Mouse (Mus musculus) frontal cortex, postnatal 10 days (tissue): ENCODE measurements around the gene Rin2.
A peak's percentile ranks its signal among the peaks of the same experiment; 100 is the strongest.
"Not testable (repeated sequence)": the region's sequence is repeated elsewhere in the genome, so short reads cannot be mapped to it uniquely, and the experiment has no call there.

Experiments
- DNase-seq, 2 experiments: peaks; one replicate each; pipeline ENCODE4 v3.0.0; 2022; ENCODE audit warnings: low spot score in 2 of 2, mixed read lengths in 1 of 2

The Rin2 gene

DNA sequence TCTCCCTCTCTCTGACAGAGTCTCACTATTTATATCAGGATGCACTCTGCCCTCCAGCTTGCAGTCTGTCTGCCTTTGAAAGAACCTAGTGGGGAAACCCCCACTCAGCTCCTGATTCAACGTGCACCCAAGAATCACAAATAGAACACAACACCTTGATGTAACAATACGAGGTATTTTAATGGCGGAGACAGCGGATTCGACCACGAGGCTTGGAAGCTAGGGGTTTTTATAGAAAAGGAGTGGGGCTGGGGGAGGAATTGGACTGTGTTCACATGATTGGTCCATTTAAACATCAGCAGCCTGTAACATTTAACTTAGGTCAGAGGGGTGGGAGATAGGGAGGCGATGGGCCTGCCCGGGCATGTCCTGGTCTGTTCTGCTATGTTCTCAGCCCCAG is 225.3 kb downstream of the Rin2 start:
- DNase-seq: not testable (repeated sequence)

DNA sequence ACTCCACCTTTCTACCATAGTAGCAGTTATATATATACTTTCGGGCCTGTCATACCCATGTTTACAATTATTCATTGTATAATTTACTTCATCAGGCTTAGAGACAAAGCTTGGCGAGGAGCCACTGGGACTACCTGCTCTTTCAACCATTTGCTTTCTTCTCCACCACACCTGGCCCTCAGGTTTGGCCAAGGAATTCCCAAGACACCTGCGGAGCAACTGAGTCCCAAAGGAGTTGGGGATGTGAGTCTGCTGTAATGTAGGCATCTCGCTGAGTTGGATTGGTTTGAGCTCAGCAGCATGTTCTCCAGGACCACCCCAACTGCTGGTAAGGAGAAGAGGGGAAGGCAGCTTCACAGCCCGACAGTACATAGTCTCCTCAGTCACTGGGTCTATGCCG is 226.8 kb downstream of the Rin2 start, which contains the start of gene Naa20:
Gene Naa20, plus strand, starts transcription at position 239 of the 400 bp plus-strand sequence.
- DNase-seq: no peak

DNA sequence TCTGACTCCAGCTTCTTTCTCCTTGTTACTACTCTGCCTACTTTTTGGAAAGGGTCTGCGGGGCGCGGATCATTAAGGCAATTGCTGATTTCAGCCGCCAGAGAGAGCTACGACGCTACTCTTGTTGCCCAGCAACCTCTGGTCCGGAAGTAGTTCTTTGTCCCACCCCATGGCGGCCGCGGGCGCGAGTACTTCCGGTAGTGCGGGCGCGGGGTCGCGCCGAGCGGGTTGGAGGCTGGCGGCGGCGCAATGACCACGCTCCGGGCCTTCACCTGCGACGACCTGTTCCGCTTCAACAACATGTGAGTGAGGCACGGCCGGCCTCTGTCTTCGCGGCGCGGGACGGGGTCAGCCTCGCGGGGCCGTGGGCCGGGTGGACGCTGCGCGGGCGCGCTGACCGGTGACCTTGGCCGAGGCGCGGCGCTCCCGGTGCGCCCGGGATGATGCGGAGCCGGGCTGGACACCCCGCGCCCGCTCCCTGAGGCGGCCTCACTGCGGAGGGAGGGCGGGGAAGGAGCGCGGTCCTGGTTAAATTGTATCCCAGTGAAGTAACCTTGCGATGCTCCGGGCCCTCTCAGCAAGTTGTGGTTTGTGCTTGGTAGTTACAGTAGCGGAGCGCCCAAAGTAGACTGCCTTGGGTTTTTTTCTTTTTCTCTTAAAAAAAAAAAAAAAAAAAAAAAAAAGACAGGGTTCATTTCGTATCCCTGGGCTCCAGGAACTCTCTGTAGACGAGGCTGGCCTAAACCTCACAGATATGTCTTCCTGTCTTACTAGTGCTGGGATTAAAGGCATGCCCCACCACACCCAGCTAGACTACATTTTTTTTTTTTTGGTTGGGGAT is 228.3 kb downstream of the Rin2 start:
- peak; percentile 85 to 90 for DNase-seq

DNA sequence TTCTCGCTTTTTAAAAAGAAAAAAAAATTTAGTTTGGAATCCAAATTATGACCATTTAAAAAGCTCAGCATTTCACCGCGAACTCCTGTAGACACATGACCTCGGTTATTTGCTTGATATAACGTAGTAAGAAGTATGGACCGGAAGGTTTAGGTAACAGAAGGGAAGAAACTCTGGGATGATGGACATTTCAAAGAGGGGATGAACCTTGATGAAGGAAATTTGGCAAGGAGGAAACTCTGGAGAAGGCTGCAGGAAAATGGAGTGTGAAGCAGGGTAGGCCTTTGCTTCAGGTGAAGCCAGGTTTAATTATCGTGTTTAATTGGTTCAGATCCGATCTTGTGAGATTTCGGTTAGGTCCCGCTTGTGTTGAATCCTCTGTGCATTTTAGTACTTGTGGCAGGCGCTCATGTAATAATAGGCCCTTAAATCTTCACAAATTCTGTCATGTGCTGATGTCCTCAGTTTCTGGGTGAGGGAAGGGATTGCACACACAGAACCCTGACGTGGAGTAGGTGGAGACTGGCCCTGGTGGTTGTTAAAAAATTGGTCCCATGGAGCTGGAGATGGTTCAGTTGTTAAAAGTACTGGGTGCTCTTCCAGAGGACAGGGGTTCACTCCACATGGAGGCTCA is 229.1 kb downstream of the Rin2 start:
- DNase-seq: no peak

DNA sequence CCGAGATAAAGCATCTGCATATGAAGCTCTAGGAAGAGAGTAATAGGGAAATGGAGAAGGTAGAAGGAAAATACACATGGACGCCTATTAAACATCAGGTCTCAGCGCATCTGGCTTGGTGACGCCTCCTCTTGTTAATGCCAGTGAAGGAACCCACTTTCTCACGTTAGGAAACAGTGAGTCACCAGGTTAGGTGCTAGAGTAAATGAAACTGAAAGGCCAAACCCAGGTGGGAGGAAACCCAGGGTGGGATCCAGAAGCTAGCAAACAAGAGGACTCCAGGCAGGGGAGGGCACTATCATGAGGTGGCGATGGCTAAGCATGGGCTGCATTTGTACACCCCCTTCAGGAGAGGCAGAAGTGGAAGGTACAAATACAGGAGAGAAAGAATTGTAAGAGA is 230.1 kb downstream of the Rin2 start:
- no peak for DNase-seq

DNA sequence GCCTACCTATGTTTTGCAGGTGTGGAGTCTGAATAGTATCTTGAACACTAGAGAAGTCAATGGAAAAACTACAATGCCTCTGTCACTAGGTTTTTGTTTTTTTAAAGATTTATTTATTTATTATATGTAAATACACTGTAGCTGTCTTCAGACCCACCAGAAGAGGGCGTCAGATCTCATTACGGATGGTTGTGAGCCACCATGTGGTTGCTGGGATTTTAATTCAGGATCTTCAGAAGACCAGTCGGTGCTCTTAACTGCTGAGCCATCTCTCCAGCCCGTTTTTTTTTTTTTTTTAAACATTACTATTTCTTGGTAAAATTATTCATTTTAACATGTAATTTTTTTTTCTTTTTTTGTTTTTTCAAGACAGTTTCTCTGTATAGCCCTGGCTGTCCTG is 230.9 kb downstream of the Rin2 start:
- DNase-seq: not testable (repeated sequence)

DNA sequence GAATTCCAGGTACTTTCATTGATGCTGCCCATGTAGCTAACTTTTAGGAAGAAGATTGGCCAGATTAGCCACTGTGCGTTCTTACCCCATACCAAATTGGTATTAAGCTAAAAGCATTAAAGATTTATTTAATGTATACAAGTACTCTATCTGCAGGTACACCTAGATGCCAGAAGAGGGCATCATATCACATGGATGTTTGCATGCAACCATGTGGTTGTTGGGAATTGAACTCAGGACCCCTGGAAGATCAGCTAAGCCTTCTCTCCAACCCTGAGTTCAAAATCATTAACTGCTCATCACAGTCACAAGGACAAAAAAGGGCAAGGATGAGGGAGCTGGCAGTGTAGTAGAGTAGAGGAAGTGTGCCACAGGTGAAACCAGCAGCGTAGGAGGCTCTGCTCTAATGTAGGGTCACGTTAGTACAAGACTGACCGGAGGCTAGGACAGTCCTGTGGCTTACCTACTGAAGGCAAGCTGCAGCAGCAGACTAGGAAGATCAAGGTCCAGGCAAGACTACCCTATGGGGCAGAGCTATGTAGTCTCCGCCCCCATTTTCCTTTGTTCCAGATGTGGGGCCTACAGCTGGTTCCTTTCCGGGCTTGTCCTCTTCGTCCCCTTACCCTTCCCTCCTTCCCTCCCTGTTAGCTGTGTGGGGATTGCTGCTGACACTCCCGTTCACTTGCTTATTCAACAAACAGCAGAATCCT is 246.1 kb downstream of the Rin2 start:
- no peak for DNase-seq

DNA sequence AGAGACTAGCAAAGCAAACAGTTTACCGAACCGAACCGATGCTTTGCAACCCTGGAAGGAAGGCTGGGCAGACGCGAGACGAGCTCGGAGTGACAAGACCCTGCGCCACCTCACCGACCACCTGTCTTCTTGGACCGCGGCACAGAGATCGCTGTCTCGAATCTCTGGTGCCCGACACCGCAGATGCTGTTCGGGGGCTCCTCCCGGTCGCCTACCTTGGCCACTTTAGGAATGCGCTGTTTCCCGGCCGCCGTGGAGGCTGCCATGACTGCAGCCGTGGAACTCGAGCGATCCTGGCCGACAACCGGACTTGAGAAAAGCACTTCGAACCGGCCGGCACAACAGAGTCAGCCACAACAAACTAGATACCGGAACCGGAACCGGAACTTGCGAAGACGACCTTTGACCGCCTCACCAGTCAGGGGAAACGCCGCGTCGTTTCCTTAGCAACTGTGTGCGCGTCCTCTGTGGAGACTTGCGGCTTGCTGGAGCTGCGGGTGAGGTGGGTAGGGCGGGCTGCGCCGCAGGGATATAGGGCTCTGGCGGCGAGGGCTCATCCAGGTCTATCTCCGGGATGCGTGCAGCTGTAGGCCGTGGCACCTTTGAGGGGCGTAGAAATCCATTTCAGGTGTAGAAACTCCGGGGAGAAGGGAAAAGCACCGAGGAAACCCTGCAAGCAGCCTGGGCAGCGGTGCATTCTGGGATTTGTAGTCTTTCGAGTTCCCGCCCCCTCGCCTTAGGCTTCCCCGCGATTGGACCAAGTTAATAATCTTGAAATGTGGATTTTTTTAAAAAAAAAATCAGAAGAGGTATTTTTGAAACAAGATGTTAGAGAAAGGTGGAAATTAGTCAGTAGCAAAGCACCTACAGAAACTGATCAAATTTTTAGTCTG is 259.6 kb downstream of the Rin2 start, which contains the start of the genes Cfap61 and Crnkl1:
Gene Cfap61, plus strand, starts transcription at position 446 of the 893 bp plus-strand sequence.
Gene Crnkl1, minus strand, starts transcription at position 676 of the 893 bp plus-strand sequence.
- DNase-seq: peak; percentile 90 to 93

DNA sequence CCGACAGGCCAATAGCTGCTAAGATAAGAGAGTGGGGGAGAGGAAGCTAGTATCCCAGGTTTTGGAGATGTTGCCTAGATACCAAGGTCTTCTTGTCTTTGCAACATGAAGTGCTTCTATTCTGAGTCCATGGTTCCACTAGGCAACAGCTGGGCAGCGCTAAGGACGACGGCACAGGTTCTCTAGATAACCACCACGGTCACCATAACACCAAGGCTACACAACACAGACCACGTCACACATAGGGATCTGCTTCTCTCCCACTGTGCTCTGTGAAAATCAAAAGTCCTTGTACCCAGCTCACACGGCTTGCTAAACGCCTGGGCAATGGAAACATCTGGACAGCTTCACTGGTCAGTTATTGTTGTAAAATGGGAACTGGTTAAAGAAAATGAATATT is 262.0 kb downstream of the Rin2 start:
- DNase-seq: no peak
